Mouse (Mus musculus): ENCODE data around the gene Grid1. TPM values are rescaled to one million over a fixed set of nuclear protein-coding genes. Genes with fewer than 3 reads are reported as not detected.

Grid1 gene
- polyA plus RNA-seq, 2 experiments, result 0.04 TPM; not detected in 1

GRCm38 (mm10) chr14:35222196-35222595 lies 402.3 kb downstream of the Grid1 start:
- no peaks in the 10 kb centered on the region for H3K27me3 ChIP-seq (ENCODE audit: control insufficient read depth, insufficient read depth, low read length)
- no peak overlapping the region for H3K4me2 ChIP-seq (ENCODE audit: low read depth)
- H3K9me3 ChIP-seq (ENCODE audit: control insufficient read depth, low read length), result no peaks in the 10 kb centered on the region
- TF ChIP-seq EP300 (IDR thresholded peaks at IDR 0.05; ENCODE audit: low read depth) (no peak), CTCF (IDR thresholded peaks at IDR 0.05; ENCODE audit: low read depth) (no peak)
- H3K4me1 ChIP-seq (replicated peaks; ENCODE audit: control insufficient read depth in 2 of 2, insufficient read depth in 2 of 2, low read length in 1 of 2), result no peaks in the 10 kb centered on the region
- no peak overlapping the region for H3K27ac ChIP-seq
- ATAC-seq (ENCODE audit: insufficient read depth) (no peak), DNase-seq (ENCODE audit: low read depth in 3 of 3, low spot score in 3 of 3) (no peak)
- no peaks in the 10 kb centered on the region for H3K36me3 ChIP-seq (replicated peaks; ENCODE audit: control insufficient read depth, insufficient read depth, low read depth)
- H3K4me3 ChIP-seq (ENCODE audit: insufficient read depth in 1 of 2, low read depth in 2 of 2, low read length in 2 of 2), result no peak overlapping the region
- no peak overlapping the region for H3K9ac ChIP-seq (replicated peaks)
- 53% methylated on average over 2 of the region's 2 CpGs for WGBS (ENCODE audit: insufficient replicate concordance)

GRCm38 (mm10) chr14:35227581-35227980 lies 407.7 kb downstream of the Grid1 start:
- Histone ChIP-seq H3K4me1 (replicated peaks; ENCODE audit: control insufficient read depth in 2 of 2, insufficient read depth in 2 of 2, low read length in 1 of 2) (no peaks in the 10 kb centered on the region), H3K9ac (replicated peaks) (no peak overlapping the region), H3K4me3 (ENCODE audit: insufficient read depth in 1 of 2, low read depth in 2 of 2, low read length in 2 of 2) (no peak overlapping the region), H3K9me3 (ENCODE audit: control insufficient read depth, low read length) (no peaks in the 10 kb centered on the region), H3K27me3 (ENCODE audit: control insufficient read depth, insufficient read depth, low read length) (no peaks in the 10 kb centered on the region), H3K36me3 (replicated peaks; ENCODE audit: control insufficient read depth, insufficient read depth, low read depth) (no peaks in the 10 kb centered on the region), H3K4me2 (ENCODE audit: low read depth) (no peak overlapping the region), H3K27ac (no peak overlapping the region)
- no peak for TF ChIP-seq CTCF (IDR thresholded peaks at IDR 0.05; ENCODE audit: low read depth)
- no peak for TF ChIP-seq EP300 (IDR thresholded peaks at IDR 0.05; ENCODE audit: low read depth)
- WGBS (ENCODE audit: insufficient replicate concordance), result 58% methylated on average over 5 of the region's 5 CpGs
- ATAC-seq (ENCODE audit: insufficient read depth), result no peak
- no peak for DNase-seq (ENCODE audit: low read depth in 3 of 3, low spot score in 3 of 3)

GRCm38 (mm10) chr14:35231384-35231783 lies 411.5 kb downstream of the Grid1 start:
- Histone ChIP-seq H3K4me3 (ENCODE audit: insufficient read depth in 1 of 2, low read depth in 2 of 2, low read length in 2 of 2) (no peak overlapping the region), H3K9me3 (ENCODE audit: control insufficient read depth, low read length) (no peaks in the 10 kb centered on the region), H3K9ac (replicated peaks) (no peak overlapping the region), H3K36me3 (replicated peaks; ENCODE audit: control insufficient read depth, insufficient read depth, low read depth) (no peaks in the 10 kb centered on the region), H3K4me2 (ENCODE audit: low read depth) (no peak overlapping the region), H3K27ac (no peak overlapping the region), H3K27me3 (ENCODE audit: control insufficient read depth, insufficient read depth, low read length) (no peaks in the 10 kb centered on the region), H3K4me1 (replicated peaks; ENCODE audit: control insufficient read depth in 2 of 2, insufficient read depth in 2 of 2, low read length in 1 of 2) (no peaks in the 10 kb centered on the region)
- TF ChIP-seq CTCF (IDR thresholded peaks at IDR 0.05; ENCODE audit: low read depth) (no peak), EP300 (IDR thresholded peaks at IDR 0.05; ENCODE audit: low read depth) (no peak)
- DNase-seq (ENCODE audit: low read depth in 3 of 3, low spot score in 3 of 3) (no peak), ATAC-seq (ENCODE audit: insufficient read depth) (no peak)

- Histone ChIP-seq H3K4me3 (ENCODE audit: insufficient read depth in 1 of 2, low read depth in 2 of 2, low read length in 2 of 2) (no peak overlapping the region), H3K4me1 (replicated peaks; ENCODE audit: control insufficient read depth in 2 of 2, insufficient read depth in 2 of 2, low read length in 1 of 2) (no peaks in the 10 kb centered on the region), H3K36me3 (replicated peaks; ENCODE audit: control insufficient read depth, insufficient read depth, low read depth) (no peaks in the 10 kb centered on the region), H3K27ac (no peak overlapping the region), H3K4me2 (ENCODE audit: low read depth) (no peak overlapping the region), H3K9me3 (ENCODE audit: control insufficient read depth, low read length) (no peaks in the 10 kb centered on the region), H3K9ac (replicated peaks) (no peak overlapping the region), H3K27me3 (ENCODE audit: control insufficient read depth, insufficient read depth, low read length) (no peaks in the 10 kb centered on the region)
- no peak for DNase-seq (ENCODE audit: low read depth in 3 of 3, low spot score in 3 of 3)
- TF ChIP-seq EP300 (IDR thresholded peaks at IDR 0.05; ENCODE audit: low read depth) (no peak), CTCF (IDR thresholded peaks at IDR 0.05; ENCODE audit: low read depth) (no peak)
- 65% methylated on average over 6 of the region's 6 CpGs for WGBS (ENCODE audit: insufficient replicate concordance)
- no peak for ATAC-seq (ENCODE audit: insufficient read depth)
These were observed 423.0 kb downstream of the Grid1 start for GRCm38 (mm10) chr14:35242882-35243281.

GRCm38 (mm10) chr14:35244776-35245548 lies 425.1 kb downstream of the Grid1 start:
- H3K4me2 ChIP-seq (ENCODE audit: low read depth), result no peak overlapping the region
- H3K4me1 ChIP-seq (replicated peaks; ENCODE audit: control insufficient read depth in 2 of 2, insufficient read depth in 2 of 2, low read length in 1 of 2), result no peaks in the 10 kb centered on the region
- DNase-seq (ENCODE audit: low read depth in 3 of 3, low spot score in 3 of 3), result no peak
- H3K4me3 ChIP-seq (ENCODE audit: insufficient read depth in 1 of 2, low read depth in 2 of 2, low read length in 2 of 2), result no peak overlapping the region
- TF ChIP-seq EP300 (IDR thresholded peaks at IDR 0.05; ENCODE audit: low read depth) (no peak), CTCF (IDR thresholded peaks at IDR 0.05; ENCODE audit: low read depth) (no peak)
- H3K36me3 ChIP-seq (replicated peaks; ENCODE audit: control insufficient read depth, insufficient read depth, low read depth), result no peaks in the 10 kb centered on the region
- H3K9ac ChIP-seq (replicated peaks), result no peak overlapping the region
- 73% methylated on average over 7 of the region's 7 CpGs for WGBS (ENCODE audit: insufficient replicate concordance)
- no peaks in the 10 kb centered on the region for H3K9me3 ChIP-seq (ENCODE audit: control insufficient read depth, low read length)
- no peaks in the 10 kb centered on the region for H3K27me3 ChIP-seq (ENCODE audit: control insufficient read depth, insufficient read depth, low read length)
- ATAC-seq (ENCODE audit: insufficient read depth), result no peak
- H3K27ac ChIP-seq, result no peak overlapping the region
